Mouse (Mus musculus): ENCODE measurements around the gene Krt34. TPM values are rescaled to one million over a fixed set of nuclear protein-coding genes. Genes with fewer than 3 reads are reported as not detected.

Gene Krt34
- polyA plus RNA-seq, 1 experiment from 2014 or later: not detected

DNA sequence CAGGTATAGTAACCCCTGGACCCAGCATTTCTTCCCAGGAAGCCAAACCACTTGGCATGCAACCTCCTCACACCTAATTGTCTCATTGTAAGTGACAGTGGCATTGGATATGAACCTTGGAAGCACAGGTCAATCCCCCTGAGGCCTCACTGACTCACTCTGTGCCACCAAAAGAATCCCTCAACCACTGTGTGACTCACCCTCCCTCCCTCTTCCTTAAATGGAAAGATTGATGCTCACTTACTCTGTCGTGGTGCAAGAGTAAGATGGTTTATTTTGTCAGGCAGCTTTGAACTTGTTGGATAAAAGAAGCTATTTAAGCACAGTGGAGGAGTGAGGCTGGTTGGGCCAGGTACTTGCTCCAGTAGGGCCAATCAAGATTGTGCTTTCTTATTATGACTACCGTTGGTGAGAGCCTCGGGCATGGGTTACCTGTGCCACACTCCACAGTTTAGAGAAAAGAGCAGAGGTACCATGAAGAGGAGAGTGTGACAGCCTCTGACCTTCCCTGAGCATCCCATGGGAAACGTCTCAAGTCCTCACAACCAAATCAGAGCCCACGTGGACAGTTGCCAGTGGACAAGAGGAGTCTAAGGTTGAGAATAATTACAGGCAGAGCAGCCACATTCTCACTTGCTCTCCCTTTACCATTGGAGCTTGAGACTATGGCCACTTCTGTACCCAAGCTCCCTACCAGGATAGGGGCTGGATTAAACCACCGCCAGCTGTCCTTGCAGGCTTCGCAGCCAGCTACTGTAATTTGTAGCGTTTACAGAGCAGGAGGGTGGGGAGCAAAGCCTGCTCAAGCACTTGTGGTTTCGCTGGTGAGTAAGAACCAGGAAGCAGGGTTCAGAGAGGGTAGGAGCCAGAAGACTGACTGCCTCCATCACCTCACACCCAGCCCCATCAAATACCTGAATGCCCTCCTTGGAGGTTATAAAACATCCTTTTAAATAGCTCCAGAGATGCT lies 14.6 kb upstream of the Krt34 start:
- Histone ChIP-seq H3K27ac (replicated peaks; ENCODE audit: low read depth, low read length) (no peak overlapping the region), H3K4me3 (ENCODE audit: low read depth, low read length) (no peak overlapping the region), H3K36me3 (ENCODE audit: control insufficient read depth, insufficient read depth, low read length) (no peaks in the 10 kb centered on the region), H3K27me3 (ENCODE audit: control insufficient read depth, insufficient read depth, low read length) (no peaks in the 10 kb centered on the region), H3K9me3 (ENCODE audit: control insufficient read depth, low read length) (no peaks in the 10 kb centered on the region), H3K4me2 (ENCODE audit: low read depth, severe bottlenecking) (no peak overlapping the region), H3K9ac (ENCODE audit: low read length) (no peak overlapping the region), H3K4me1 (ENCODE audit: control insufficient read depth, insufficient read depth, low read length) (no peaks in the 10 kb centered on the region)
- ATAC-seq (ENCODE audit: insufficient number of reproducible peaks, low FRiP score, low TSS enrichment, low read depth) (no peak), DNase-seq (ENCODE audit: low spot score) (no peak)
- 78% methylated on average over 9 of the region's 9 CpGs for WGBS

DNA sequence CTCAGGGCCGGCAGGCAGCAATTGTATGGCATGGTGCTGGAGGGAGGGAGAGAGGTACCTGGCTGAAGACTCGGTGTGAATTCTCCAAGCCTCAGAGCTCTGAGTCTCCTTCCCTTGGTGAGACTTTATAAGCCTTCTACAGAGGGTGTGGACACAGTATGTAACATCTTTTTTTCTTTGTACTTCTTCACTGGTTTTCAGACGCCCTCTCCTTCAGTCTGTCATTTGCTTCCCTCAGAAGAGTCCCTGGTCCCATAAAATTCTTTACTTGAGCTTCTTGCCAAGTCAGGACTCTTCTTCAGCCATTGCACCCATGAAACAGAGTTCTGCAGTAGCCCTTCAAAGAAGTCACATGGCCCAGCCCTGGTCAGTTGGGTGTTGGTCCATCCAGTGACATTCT lies 9.1 kb upstream of the Krt34 start, which contains the start of gene Krt31:
TSS of gene Krt31 (minus strand) at position 101 of the 400 bp plus-strand sequence.
- H3K4me2 ChIP-seq (ENCODE audit: low read depth, severe bottlenecking): no peak within 1 kb of the TSS
- DNase-seq (ENCODE audit: low spot score): no peak
- no peak within 1 kb of the TSS for H3K9ac ChIP-seq (ENCODE audit: low read length)
- ATAC-seq (ENCODE audit: insufficient number of reproducible peaks, low FRiP score, low TSS enrichment, low read depth): no peak
- no peak within 1 kb of the TSS for H3K4me3 ChIP-seq (ENCODE audit: low read depth, low read length)
- H3K27me3 ChIP-seq (ENCODE audit: control insufficient read depth, insufficient read depth, low read length): no peaks in the 10 kb centered on the region
- H3K36me3 ChIP-seq (ENCODE audit: control insufficient read depth, insufficient read depth, low read length): no peaks in the 10 kb centered on the region
- H3K27ac ChIP-seq (replicated peaks; ENCODE audit: low read depth, low read length): no peak within 1 kb of the TSS
- H3K9me3 ChIP-seq (ENCODE audit: control insufficient read depth, low read length): no peaks in the 10 kb centered on the region
- WGBS: 94% methylated on average over 3 of the region's 3 CpGs
- H3K4me1 ChIP-seq (ENCODE audit: control insufficient read depth, insufficient read depth, low read length): no peaks in the 10 kb centered on the region

DNA sequence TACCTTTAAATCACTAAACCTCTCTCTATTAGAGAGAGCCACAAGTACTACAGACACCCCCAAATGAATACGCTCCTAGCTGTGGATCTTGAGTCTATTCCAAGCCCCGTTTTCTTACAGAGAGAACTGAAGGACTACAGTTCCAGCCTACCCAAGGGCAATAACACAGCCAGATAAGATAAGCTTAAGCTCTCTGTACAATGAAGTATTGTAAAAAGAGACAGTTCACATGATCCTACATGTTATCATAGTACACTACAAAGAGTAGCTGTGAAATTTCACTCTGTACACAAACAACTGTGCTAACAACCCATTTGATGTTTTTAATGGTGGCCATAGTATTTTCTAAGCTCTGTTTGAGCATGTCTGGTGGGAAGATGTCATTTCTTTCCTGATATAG lies 5.8 kb upstream of the Krt34 start:
- no peak overlapping the region for H3K9ac ChIP-seq (ENCODE audit: low read length)

DNA sequence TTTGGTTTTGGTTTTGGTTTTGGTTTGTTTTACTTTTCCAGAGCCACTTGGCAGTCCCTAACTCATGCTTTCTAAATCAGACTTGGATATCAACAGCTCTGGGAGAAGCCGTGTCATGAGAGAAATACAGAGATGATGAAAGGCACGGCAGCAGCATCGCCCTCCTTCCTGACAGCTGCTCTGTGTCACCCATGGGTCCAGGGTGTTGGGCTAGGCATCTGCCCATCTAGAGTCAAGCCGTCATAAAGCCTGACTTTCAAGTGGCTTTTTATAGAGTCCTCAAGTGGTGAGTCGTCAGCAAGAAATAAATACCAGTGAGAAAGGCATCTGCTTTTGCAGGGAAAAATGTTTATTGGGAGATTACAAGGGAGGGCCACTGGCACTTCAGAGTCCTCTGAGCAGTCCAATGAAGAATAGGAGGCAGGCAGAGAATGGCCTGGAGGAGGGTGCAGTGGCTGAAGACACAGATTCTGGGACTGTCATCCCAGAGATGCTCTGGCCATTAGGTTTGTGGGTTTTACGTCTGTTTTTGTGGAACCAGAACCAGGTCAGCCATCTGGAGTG lies 5.0 kb upstream of the Krt34 start:
- Histone ChIP-seq H3K4me3 (ENCODE audit: low read depth, low read length) (no peak overlapping the region), H3K9me3 (ENCODE audit: control insufficient read depth, low read length) (no peaks in the 10 kb centered on the region), H3K27me3 (ENCODE audit: control insufficient read depth, insufficient read depth, low read length) (no peaks in the 10 kb centered on the region), H3K27ac (replicated peaks; ENCODE audit: low read depth, low read length) (no peak overlapping the region), H3K36me3 (ENCODE audit: control insufficient read depth, insufficient read depth, low read length) (no peaks in the 10 kb centered on the region), H3K4me1 (ENCODE audit: control insufficient read depth, insufficient read depth, low read length) (no peaks in the 10 kb centered on the region), H3K9ac (ENCODE audit: low read length) (no peak overlapping the region), H3K4me2 (ENCODE audit: low read depth, severe bottlenecking) (no peak overlapping the region)
- 72% methylated on average over 6 of the region's 6 CpGs for WGBS
- ATAC-seq (ENCODE audit: insufficient number of reproducible peaks, low FRiP score, low TSS enrichment, low read depth): no peak
- DNase-seq (ENCODE audit: low spot score): no peak

More for the DNA sequence above, 5.8 kb upstream of the Krt34 start:
- ATAC-seq (ENCODE audit: insufficient number of reproducible peaks, low FRiP score, low TSS enrichment, low read depth) (no peak), DNase-seq (ENCODE audit: low spot score) (no peak)
- Histone ChIP-seq H3K27ac (replicated peaks; ENCODE audit: low read depth, low read length) (no peak overlapping the region), H3K4me2 (ENCODE audit: low read depth, severe bottlenecking) (no peak overlapping the region), H3K4me1 (ENCODE audit: control insufficient read depth, insufficient read depth, low read length) (no peaks in the 10 kb centered on the region), H3K4me3 (ENCODE audit: low read depth, low read length) (no peak overlapping the region), H3K9me3 (ENCODE audit: control insufficient read depth, low read length) (no peaks in the 10 kb centered on the region), H3K36me3 (ENCODE audit: control insufficient read depth, insufficient read depth, low read length) (no peaks in the 10 kb centered on the region), H3K27me3 (ENCODE audit: control insufficient read depth, insufficient read depth, low read length) (no peaks in the 10 kb centered on the region)
- WGBS: 90% methylated on average over 2 of the region's 2 CpGs

DNA sequence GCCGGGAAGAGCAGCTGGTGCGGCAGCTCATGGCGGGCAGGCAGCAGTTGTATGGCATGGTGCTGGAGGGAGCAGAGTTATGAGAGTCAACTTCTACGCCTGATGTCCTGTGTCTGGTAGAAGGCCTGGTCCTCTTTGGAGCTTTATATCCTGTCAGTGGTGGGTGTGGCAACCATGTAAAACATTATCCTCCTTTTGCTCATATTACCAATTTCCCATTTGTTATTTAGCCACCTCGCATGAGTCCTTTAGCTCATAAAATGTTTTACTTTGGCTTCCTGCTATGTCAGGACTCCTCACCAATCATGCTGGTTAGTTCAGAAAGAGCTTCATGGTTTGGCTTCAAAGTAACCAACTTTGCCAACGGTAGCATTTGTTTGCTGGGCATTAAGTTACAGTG lies 11.6 kb downstream of the Krt34 start, which contains the start of gene Krt33b:
TSS of gene Krt33b (minus strand) at position 101 of the 400 bp plus-strand sequence.
- DNase-seq (ENCODE audit: low spot score): no peak
- Histone ChIP-seq H3K36me3 (ENCODE audit: control insufficient read depth, insufficient read depth, low read length) (no peaks in the 10 kb centered on the region), H3K9me3 (ENCODE audit: control insufficient read depth, low read length) (no peaks in the 10 kb centered on the region), H3K27ac (replicated peaks; ENCODE audit: low read depth, low read length) (no peak within 1 kb of the TSS), H3K9ac (ENCODE audit: low read length) (no peak within 1 kb of the TSS), H3K4me2 (ENCODE audit: low read depth, severe bottlenecking) (no peak within 1 kb of the TSS), H3K4me1 (ENCODE audit: control insufficient read depth, insufficient read depth, low read length) (no peaks in the 10 kb centered on the region), H3K27me3 (ENCODE audit: control insufficient read depth, insufficient read depth, low read length) (no peaks in the 10 kb centered on the region), H3K4me3 (ENCODE audit: low read depth, low read length) (no peak within 1 kb of the TSS)
- ATAC-seq (ENCODE audit: insufficient number of reproducible peaks, low FRiP score, low TSS enrichment, low read depth): no peak
- WGBS: 89% methylated on average over 6 of the region's 6 CpGs

DNA sequence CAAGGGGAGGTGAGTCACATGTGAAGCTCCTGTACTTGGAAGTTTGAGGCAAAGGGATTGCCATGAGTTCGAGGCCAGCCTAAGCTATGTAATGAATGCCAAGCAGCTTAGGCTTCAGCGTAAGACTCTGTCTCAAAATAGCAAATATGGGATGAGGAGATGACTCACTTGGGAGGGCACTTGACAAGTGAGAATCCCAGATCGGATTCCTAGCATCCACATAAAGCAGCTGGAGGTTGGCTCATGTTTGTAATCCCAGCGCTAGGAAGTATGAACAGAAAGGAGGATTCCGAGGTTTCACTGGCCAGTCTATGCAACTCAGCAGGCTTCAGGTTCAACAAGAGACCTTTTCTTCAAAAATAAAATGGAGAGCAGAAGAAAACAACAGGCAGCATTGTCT lies 19.9 kb downstream of the Krt34 start:
- H3K4me1 ChIP-seq (ENCODE audit: control insufficient read depth, insufficient read depth, low read length): no peaks in the 10 kb centered on the region
- DNase-seq (ENCODE audit: low spot score) (no peak), ATAC-seq (ENCODE audit: insufficient number of reproducible peaks, low FRiP score, low TSS enrichment, low read depth) (no peak)
- H3K9ac ChIP-seq (ENCODE audit: low read length): no peak overlapping the region
- no peaks in the 10 kb centered on the region for H3K9me3 ChIP-seq (ENCODE audit: control insufficient read depth, low read length)
- H3K4me3 ChIP-seq (ENCODE audit: low read depth, low read length): no peak overlapping the region
- no peaks in the 10 kb centered on the region for H3K36me3 ChIP-seq (ENCODE audit: control insufficient read depth, insufficient read depth, low read length)
- H3K4me2 ChIP-seq (ENCODE audit: low read depth, severe bottlenecking): no peak overlapping the region
- no peaks in the 10 kb centered on the region for H3K27me3 ChIP-seq (ENCODE audit: control insufficient read depth, insufficient read depth, low read length)
- 85% methylated on average over 5 of the region's 5 CpGs for WGBS
- no peak overlapping the region for H3K27ac ChIP-seq (replicated peaks; ENCODE audit: low read depth, low read length)

DNA sequence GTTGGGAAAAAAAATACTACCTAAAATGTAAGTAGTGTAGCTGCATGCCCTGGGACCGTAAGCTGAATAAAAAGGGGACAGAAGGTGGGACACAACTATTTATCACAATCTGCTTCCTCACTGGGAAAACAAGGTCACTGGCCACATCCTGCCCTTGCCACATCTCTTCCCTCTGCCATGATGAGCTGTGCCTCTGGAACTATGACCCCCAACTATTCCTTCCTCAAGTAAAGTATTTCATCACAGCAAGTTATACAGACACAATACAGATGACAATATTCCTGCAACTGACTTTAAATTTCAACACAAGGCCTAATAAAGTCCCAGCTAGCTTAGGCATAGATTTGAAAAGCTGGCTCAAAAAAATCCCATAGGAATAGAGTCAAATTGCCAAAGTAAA lies 21.9 kb downstream of the Krt34 start:
- H3K4me2 ChIP-seq (ENCODE audit: low read depth, severe bottlenecking): no peak overlapping the region
- 97% methylated on average over 1 of the region's 1 CpGs for WGBS
- H3K4me1 ChIP-seq (ENCODE audit: control insufficient read depth, insufficient read depth, low read length): no peaks in the 10 kb centered on the region
- H3K4me3 ChIP-seq (ENCODE audit: low read depth, low read length): no peak overlapping the region
- no peak overlapping the region for H3K9ac ChIP-seq (ENCODE audit: low read length)
- ATAC-seq (ENCODE audit: insufficient number of reproducible peaks, low FRiP score, low TSS enrichment, low read depth): no peak
- H3K27me3 ChIP-seq (ENCODE audit: control insufficient read depth, insufficient read depth, low read length): no peaks in the 10 kb centered on the region
- no peak for DNase-seq (ENCODE audit: low spot score)
- H3K27ac ChIP-seq (replicated peaks; ENCODE audit: low read depth, low read length): no peak overlapping the region
- H3K36me3 ChIP-seq (ENCODE audit: control insufficient read depth, insufficient read depth, low read length): no peaks in the 10 kb centered on the region
- H3K9me3 ChIP-seq (ENCODE audit: control insufficient read depth, low read length): no peaks in the 10 kb centered on the region

DNA sequence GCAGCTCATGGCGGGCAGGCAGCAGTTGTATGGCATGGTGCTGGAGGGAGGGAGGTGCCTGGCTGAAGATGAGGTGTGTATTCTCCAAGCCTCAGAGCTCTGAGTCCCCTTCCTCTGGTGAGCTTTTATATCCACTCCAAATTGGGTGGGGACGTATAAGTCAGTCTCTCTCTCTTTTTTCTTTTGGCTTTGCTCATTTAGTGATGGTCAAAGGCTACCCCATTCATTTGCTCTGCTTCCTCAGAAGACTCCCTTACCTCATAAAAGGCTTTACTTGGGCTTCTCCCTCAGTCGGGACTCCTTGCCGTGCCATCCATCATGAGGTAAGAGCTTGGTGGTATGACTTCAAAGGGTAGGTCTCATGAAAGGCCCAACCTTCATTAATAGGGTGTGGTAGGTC lies 25.2 kb downstream of the Krt34 start, which contains the start of gene Krt33a:
TSS of gene Krt33a (minus strand) at position 101 of the 400 bp plus-strand sequence.
- no peak within 1 kb of the TSS for H3K4me2 ChIP-seq (ENCODE audit: low read depth, severe bottlenecking)
- WGBS: 55% methylated on average over 4 of the region's 4 CpGs
- DNase-seq (ENCODE audit: low spot score): no peak
- H3K9ac ChIP-seq (ENCODE audit: low read length): no peak within 1 kb of the TSS
- no peaks in the 10 kb centered on the region for H3K4me1 ChIP-seq (ENCODE audit: control insufficient read depth, insufficient read depth, low read length)
- no peak within 1 kb of the TSS for H3K4me3 ChIP-seq (ENCODE audit: low read depth, low read length)
- H3K9me3 ChIP-seq (ENCODE audit: control insufficient read depth, low read length): no peaks in the 10 kb centered on the region
- no peaks in the 10 kb centered on the region for H3K27me3 ChIP-seq (ENCODE audit: control insufficient read depth, insufficient read depth, low read length)
- ATAC-seq (ENCODE audit: insufficient number of reproducible peaks, low FRiP score, low TSS enrichment, low read depth): no peak
- H3K27ac ChIP-seq (replicated peaks; ENCODE audit: low read depth, low read length): no peak within 1 kb of the TSS
- H3K36me3 ChIP-seq (ENCODE audit: control insufficient read depth, insufficient read depth, low read length): no peaks in the 10 kb centered on the region
